Mouse (Mus musculus) forebrain, embryonic 12.5 days (tissue): Measurements from ENCODE around the gene 1700016C15Rik. TPM values are rescaled to one million over a fixed set of nuclear protein-coding genes. Genes with fewer than 3 reads are reported as not detected.

ENCODE experiments used
- ATAC-seq: fragments of 200-750 bp; cut with Nextera tagmentation; 2 replicates; pipeline ENCODE4 v1.8.0; 2017; ENCODE audit warnings: moderate TSS enrichment; ENCODE audit not compliant: low FRiP score
- H3K27ac ChIP-seq: fragments of 300-500 bp; sonication (generic); 2 replicates; pipeline ENCODE4 v1.5.1; 2016; ENCODE audit warnings: mild to moderate bottlenecking
- H3K27me3 ChIP-seq: fragments of 300-500 bp; sonication (generic); 2 replicates; pipeline ENCODE4 v1.6.1; 2016; ENCODE audit warnings: mild to moderate bottlenecking
- H3K36me3 ChIP-seq: fragments of 300-500 bp; sonication (generic); replicated peaks from 2 replicates; pipeline ENCODE4 v1.6.1; 2016; ENCODE audit warnings: mild to moderate bottlenecking
- H3K4me1 ChIP-seq: fragments of 300-500 bp; sonication (generic); 2 replicates; pipeline ENCODE4 v1.6.1; 2016
- H3K4me2 ChIP-seq: fragments of 300-500 bp; sonication (generic); 2 replicates; pipeline ENCODE4 v1.6.1; 2016; ENCODE audit warnings: mild to moderate bottlenecking, moderate library complexity
- H3K4me3 ChIP-seq: fragments of 300-500 bp; sonication (generic); replicated peaks from 2 replicates; pipeline ENCODE4 v1.5.1; 2016; ENCODE audit warnings: mild to moderate bottlenecking
- H3K9ac ChIP-seq: fragments of 300-500 bp; sonication (generic); 2 replicates; pipeline ENCODE4 v1.6.1; 2016; ENCODE audit warnings: mild to moderate bottlenecking
- H3K9me3 ChIP-seq: fragments of 300-500 bp; sonication (generic); 2 replicates; pipeline ENCODE4 v1.6.1; 2016
- WGBS: fragments of 180-500 bp; shearing (Covaris S2); methylation state at CpG from one replicate; pipeline ENCODE4 v1.1.7; 2016; 5-methylcytosine and 5-hydroxymethylcytosine counted together
- polyA plus RNA-seq: library from polyadenylated mRNA; unstranded; fragments of >200 nt; fragmentation: Nextera tagmentation; extraction: Ambion mirVana; gene quantifications from 2 replicates; pipeline ENCODE4 v1.2.1, GENCODE M21; 2016

The 1700016C15Rik gene
- polyA plus RNA-seq, 1 experiment from 2014 or later: not detected

- Histone ChIP-seq H3K9ac (no peak overlapping the region), H3K27ac (no peak overlapping the region), H3K9me3 (no peaks in the 10 kb centered on the region), H3K4me1 (no peaks in the 10 kb centered on the region), H3K4me3 (no peak overlapping the region), H3K4me2 (no peak overlapping the region), H3K27me3 (no peaks in the 10 kb centered on the region), H3K36me3 (peaks cover 48% of the 10 kb centered on the region)
- no peak for ATAC-seq
Measured at GRCm38 (mm10) chr1:177768931-177769330, 39.3 kb downstream of the 1700016C15Rik start.

GRCm38 (mm10) chr1:177777397-177777796 lies 47.8 kb downstream of the 1700016C15Rik start:
- no peak for ATAC-seq
- H3K27me3 ChIP-seq: no peaks in the 10 kb centered on the region
- no peaks in the 10 kb centered on the region for H3K9me3 ChIP-seq
- H3K4me3 ChIP-seq: no peak overlapping the region
- H3K4me1 ChIP-seq: no peaks in the 10 kb centered on the region
- H3K27ac ChIP-seq: no peak overlapping the region
- H3K4me2 ChIP-seq: no peak overlapping the region
- no peak overlapping the region for H3K9ac ChIP-seq
- H3K36me3 ChIP-seq: peaks cover 36% of the 10 kb centered on the region
- WGBS: 89% methylated on average over 2 of the region's 2 CpGs

- H3K4me3 ChIP-seq: no peak overlapping the region
- H3K27ac ChIP-seq: no peak overlapping the region
- no peak overlapping the region for H3K4me2 ChIP-seq
- H3K27me3 ChIP-seq: no peaks in the 10 kb centered on the region
- 89% methylated on average over 3 of the region's 3 CpGs for WGBS
- peaks cover 16% of the 10 kb centered on the region for H3K4me1 ChIP-seq
- H3K36me3 ChIP-seq: no peaks in the 10 kb centered on the region
- H3K9me3 ChIP-seq: no peaks in the 10 kb centered on the region
- no peak for ATAC-seq
- no peak overlapping the region for H3K9ac ChIP-seq
Measured at GRCm38 (mm10) chr1:177792835-177793234, 63.2 kb downstream of the 1700016C15Rik start.

- Histone ChIP-seq H3K4me3 (peak overlapping the region; percentile 82), H3K4me2 (peak overlapping the region; percentile 67), H3K27me3 (no peaks in the 10 kb centered on the region), H3K36me3 (no peaks in the 10 kb centered on the region), H3K4me1 (peaks cover 16% of the 10 kb centered on the region), H3K9me3 (no peaks in the 10 kb centered on the region), H3K9ac (peak overlapping the region; percentile 47; the same call in 1 of the 2 replicates), H3K27ac (no peak overlapping the region)
- WGBS: 9% methylated on average over 8 of the region's 8 CpGs
- no peak for ATAC-seq
Measured at GRCm38 (mm10) chr1:177794866-177795265, 65.3 kb downstream of the 1700016C15Rik start.

GRCm38 (mm10) chr1:177795421-177796192 lies 66.0 kb downstream of the 1700016C15Rik start:
- WGBS: under 1% methylated on average over 36 of the region's 41 CpGs
- Histone ChIP-seq H3K27ac (peak overlapping the region; percentile 90), H3K27me3 (no peaks in the 10 kb centered on the region), H3K9ac (peak overlapping the region; percentile 83), H3K4me2 (peak overlapping the region; percentile 67), H3K4me1 (peaks cover 16% of the 10 kb centered on the region), H3K9me3 (no peaks in the 10 kb centered on the region), H3K4me3 (peak overlapping the region; percentile 82), H3K36me3 (no peaks in the 10 kb centered on the region)
- peak; percentile 62 for ATAC-seq

- Histone ChIP-seq H3K36me3 (no peaks in the 10 kb centered on the region), H3K27me3 (no peaks in the 10 kb centered on the region), H3K9me3 (no peaks in the 10 kb centered on the region), H3K9ac (peak within 1 kb of the TSS; percentile 83), H3K27ac (peak within 1 kb of the TSS; percentile 90), H3K4me1 (peaks cover 16% of the 10 kb centered on the region), H3K4me3 (peak within 1 kb of the TSS; percentile 82), H3K4me2 (peak within 1 kb of the TSS; percentile 67)
- WGBS: 0% methylated on average over 48 of the region's 64 CpGs
- ATAC-seq: peak; percentile 99
Measured at GRCm38 (mm10) chr1:177796193-177796939, 66.8 kb downstream of the 1700016C15Rik start, which contains the start of gene Adss. TSS of gene Adss (minus strand) at chr1:177796511.

GRCm38 (mm10) chr1:177797151-177797755 lies 67.6 kb downstream of the 1700016C15Rik start:
- Histone ChIP-seq H3K4me2 (0 out of 2 replicates have a peak overlapping the region, but pooled peaks have one; percentile 24), H3K4me3 (no peak overlapping the region), H3K4me1 (peaks cover 12% of the 10 kb centered on the region), H3K9ac (no peak overlapping the region), H3K27ac (no peak overlapping the region), H3K27me3 (no peaks in the 10 kb centered on the region), H3K9me3 (no peaks in the 10 kb centered on the region), H3K36me3 (no peaks in the 10 kb centered on the region)
- 76% methylated on average over 8 of the region's 8 CpGs for WGBS
- ATAC-seq: no peak

Other genes starting within 250 kb of the 1700016C15Rik start
- 47.0 and 49.4 TPM in 2 replicates for gene Adss, start 66.7 kb downstream of the 1700016C15Rik start, polyA plus RNA-seq